Mouse (Mus musculus): ENCODE measurements around the gene Dpf1. TPM values are rescaled to one million over a fixed set of nuclear protein-coding genes. Genes with fewer than 3 reads are reported as not detected.

Gene Dpf1
- polyA plus RNA-seq, 1 experiment, result 0.06 TPM

- Histone ChIP-seq H3K4me1 (ENCODE audit: control insufficient read depth, insufficient read depth, insufficient read length) (no peaks in the 10 kb centered on the region), H3K36me3 (ENCODE audit: control insufficient read depth, insufficient read depth, low read length) (no peaks in the 10 kb centered on the region; the same call in 1 of the 2 replicates), H3K27ac (ENCODE audit: insufficient read depth, low read length) (no peak overlapping the region), H3K27me3 (ENCODE audit: control insufficient read depth, insufficient read depth, low read length) (no peaks in the 10 kb centered on the region), H3K4me3 (ENCODE audit: extremely low read depth, insufficient read depth, insufficient read length) (no peak overlapping the region)
- WGBS, result 53% methylated on average over 14 of the region's 14 CpGs
- DNase-seq (ENCODE audit: low read depth in 1 of 2, low spot score in 2 of 2), result no peak
- no peak for TF ChIP-seq CTCF (IDR thresholded peaks at IDR 0.05; ENCODE audit: extremely low read depth, insufficient read depth, insufficient read length, insufficient replicate concordance)
Measured at GRCm38 (mm10) chr7:29338984-29339679, 35.4 kb downstream of the Dpf1 start.

DNA sequence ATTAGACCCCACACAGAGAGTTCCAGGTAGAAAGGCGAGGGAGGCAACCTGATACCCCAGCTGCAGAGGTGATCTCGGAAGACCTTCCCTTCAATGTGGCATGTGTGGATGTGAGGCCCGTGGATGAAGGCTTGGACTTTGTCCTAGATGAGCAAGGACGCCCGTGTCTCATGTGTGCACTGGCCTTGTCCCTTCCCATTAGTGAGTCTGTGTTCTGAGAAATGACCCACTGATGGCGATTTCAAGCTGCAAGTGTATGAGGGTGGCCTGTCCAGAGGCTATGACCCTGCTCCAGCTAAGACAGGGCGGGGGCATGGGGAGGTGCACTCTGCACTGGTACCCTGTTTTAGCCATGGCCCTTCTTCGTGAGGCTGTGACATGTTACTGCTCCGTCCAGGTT is 36.5 kb downstream of the Dpf1 start:
- 90% methylated on average over 9 of the region's 9 CpGs for WGBS
- no peak overlapping the region for H3K4me3 ChIP-seq (ENCODE audit: extremely low read depth, insufficient read depth, insufficient read length)
- DNase-seq (ENCODE audit: low read depth in 1 of 2, low spot score in 2 of 2), result no peak
- no peaks in the 10 kb centered on the region; the same call in 1 of the 2 replicates for H3K36me3 ChIP-seq (ENCODE audit: control insufficient read depth, insufficient read depth, low read length)
- H3K27ac ChIP-seq (ENCODE audit: insufficient read depth, low read length), result no peak overlapping the region
- H3K4me1 ChIP-seq (ENCODE audit: control insufficient read depth, insufficient read depth, insufficient read length), result no peaks in the 10 kb centered on the region
- TF ChIP-seq POLR2A (IDR thresholded peaks at IDR 0.05; ENCODE audit: low read depth, low read length) (no peak), CTCF (IDR thresholded peaks at IDR 0.05; ENCODE audit: extremely low read depth, insufficient read depth, insufficient read length, insufficient replicate concordance) (no peak)
- H3K27me3 ChIP-seq (ENCODE audit: control insufficient read depth, insufficient read depth, low read length), result no peaks in the 10 kb centered on the region

DNA sequence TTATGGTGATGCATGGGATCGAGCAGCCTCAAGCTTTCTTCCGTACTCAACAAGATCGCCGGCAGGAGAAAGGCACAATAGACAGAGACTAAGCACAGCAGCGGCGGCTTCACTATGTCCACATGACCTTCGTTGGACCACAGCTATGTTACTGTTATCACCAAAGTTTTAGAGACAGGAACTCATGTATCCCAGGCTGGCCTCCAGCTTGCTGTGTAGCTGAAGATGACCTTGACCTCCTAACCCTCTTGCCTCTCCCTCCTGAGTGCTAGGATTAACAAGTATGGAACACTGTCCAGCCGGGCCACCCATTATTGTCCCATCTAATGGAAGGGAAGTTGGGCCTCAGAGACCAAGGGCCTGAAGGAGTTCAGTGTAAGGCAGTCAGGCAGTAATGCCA is 37.1 kb downstream of the Dpf1 start:
- no peak overlapping the region for H3K4me3 ChIP-seq (ENCODE audit: extremely low read depth, insufficient read depth, insufficient read length)
- DNase-seq (ENCODE audit: low read depth in 1 of 2, low spot score in 2 of 2), result no peak
- no peaks in the 10 kb centered on the region; the same call in 1 of the 2 replicates for H3K36me3 ChIP-seq (ENCODE audit: control insufficient read depth, insufficient read depth, low read length)
- TF ChIP-seq CTCF (IDR thresholded peaks at IDR 0.05; ENCODE audit: extremely low read depth, insufficient read depth, insufficient read length, insufficient replicate concordance) (no peak), POLR2A (IDR thresholded peaks at IDR 0.05; ENCODE audit: low read depth, low read length) (no peak)
- H3K27me3 ChIP-seq (ENCODE audit: control insufficient read depth, insufficient read depth, low read length), result no peaks in the 10 kb centered on the region
- WGBS, result 88% methylated on average over 8 of the region's 8 CpGs
- H3K27ac ChIP-seq (ENCODE audit: insufficient read depth, low read length), result no peak overlapping the region
- no peaks in the 10 kb centered on the region for H3K4me1 ChIP-seq (ENCODE audit: control insufficient read depth, insufficient read depth, insufficient read length)

GRCm38 (mm10) chr7:29341722-29342121 is 38.0 kb downstream of the Dpf1 start:
- TF ChIP-seq CTCF (IDR thresholded peaks at IDR 0.05; ENCODE audit: extremely low read depth, insufficient read depth, insufficient read length, insufficient replicate concordance) (no peak), POLR2A (IDR thresholded peaks at IDR 0.05; ENCODE audit: low read depth, low read length) (no peak)
- no peaks in the 10 kb centered on the region for H3K27me3 ChIP-seq (ENCODE audit: control insufficient read depth, insufficient read depth, low read length)
- no peaks in the 10 kb centered on the region; the same call in 1 of the 2 replicates for H3K36me3 ChIP-seq (ENCODE audit: control insufficient read depth, insufficient read depth, low read length)
- H3K4me3 ChIP-seq (ENCODE audit: extremely low read depth, insufficient read depth, insufficient read length), result no peak overlapping the region
- no peak overlapping the region for H3K27ac ChIP-seq (ENCODE audit: insufficient read depth, low read length)
- no peak for DNase-seq (ENCODE audit: low read depth in 1 of 2, low spot score in 2 of 2)
- no peaks in the 10 kb centered on the region for H3K4me1 ChIP-seq (ENCODE audit: control insufficient read depth, insufficient read depth, insufficient read length)
- WGBS, result 85% methylated on average over 12 of the region's 12 CpGs

GRCm38 (mm10) chr7:29342489-29343092 is 38.8 kb downstream of the Dpf1 start:
- Histone ChIP-seq H3K4me3 (ENCODE audit: extremely low read depth, insufficient read depth, insufficient read length) (no peak overlapping the region), H3K36me3 (ENCODE audit: control insufficient read depth, insufficient read depth, low read length) (no peaks in the 10 kb centered on the region; the same call in 1 of the 2 replicates), H3K27me3 (ENCODE audit: control insufficient read depth, insufficient read depth, low read length) (no peaks in the 10 kb centered on the region), H3K4me1 (ENCODE audit: control insufficient read depth, insufficient read depth, insufficient read length) (no peaks in the 10 kb centered on the region), H3K27ac (ENCODE audit: insufficient read depth, low read length) (no peak overlapping the region)
- DNase-seq (ENCODE audit: low read depth in 1 of 2, low spot score in 2 of 2), result no peak
- no peak for TF ChIP-seq CTCF (IDR thresholded peaks at IDR 0.05; ENCODE audit: extremely low read depth, insufficient read depth, insufficient read length, insufficient replicate concordance)
- no peak for TF ChIP-seq POLR2A (IDR thresholded peaks at IDR 0.05; ENCODE audit: low read depth, low read length)
- 63% methylated on average over 8 of the region's 8 CpGs for WGBS

DNA sequence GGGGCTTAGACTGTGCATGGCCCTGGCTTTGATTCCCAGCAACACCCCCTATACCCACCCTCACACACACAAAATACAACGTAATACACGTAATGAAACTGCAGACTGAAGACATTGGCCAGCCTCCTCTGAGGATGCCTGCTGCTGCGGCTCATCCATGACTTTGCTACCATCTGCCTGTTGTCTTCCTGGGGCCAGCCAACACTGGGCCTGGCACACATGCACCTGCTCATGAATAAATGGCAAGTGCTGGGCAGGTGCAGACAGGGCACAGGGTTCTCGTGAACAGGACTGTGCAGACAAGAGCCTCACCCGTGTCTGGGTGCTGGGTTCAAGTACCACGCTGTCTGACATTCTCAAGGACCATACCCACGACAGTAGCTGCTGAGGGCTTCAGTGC is 40.0 kb downstream of the Dpf1 start:
- WGBS, result 90% methylated on average over 7 of the region's 7 CpGs
- Histone ChIP-seq H3K36me3 (ENCODE audit: control insufficient read depth, insufficient read depth, low read length) (peaks cover 6% of the 10 kb centered on the region), H3K4me1 (ENCODE audit: control insufficient read depth, insufficient read depth, insufficient read length) (no peaks in the 10 kb centered on the region), H3K27me3 (ENCODE audit: control insufficient read depth, insufficient read depth, low read length) (no peaks in the 10 kb centered on the region), H3K4me3 (ENCODE audit: extremely low read depth, insufficient read depth, insufficient read length) (no peak overlapping the region), H3K27ac (ENCODE audit: insufficient read depth, low read length) (no peak overlapping the region)
- DNase-seq (ENCODE audit: low read depth in 1 of 2, low spot score in 2 of 2), result no peak
- no peak for TF ChIP-seq POLR2A (IDR thresholded peaks at IDR 0.05; ENCODE audit: low read depth, low read length)
- no peak for TF ChIP-seq CTCF (IDR thresholded peaks at IDR 0.05; ENCODE audit: extremely low read depth, insufficient read depth, insufficient read length, insufficient replicate concordance)

DNA sequence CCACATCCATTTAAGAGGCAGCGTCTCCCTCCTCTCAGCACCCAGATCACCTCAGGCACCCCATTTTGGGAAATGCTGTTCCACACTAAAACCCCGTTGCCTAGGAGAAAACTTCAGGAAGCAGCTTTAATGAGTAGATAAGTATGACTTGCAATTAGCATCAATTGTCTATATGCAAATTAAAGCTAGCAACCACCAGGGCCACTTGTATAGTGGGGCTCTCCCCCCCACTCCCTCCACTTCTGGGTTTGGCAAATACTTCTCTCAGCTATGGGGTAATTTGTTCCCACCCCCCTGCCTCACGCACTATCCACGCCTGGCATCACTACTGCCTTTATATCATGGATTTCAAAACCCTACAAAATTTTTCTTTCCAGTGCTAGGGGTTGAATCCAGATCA is 41.8 kb downstream of the Dpf1 start:
- Histone ChIP-seq H3K4me1 (ENCODE audit: control insufficient read depth, insufficient read depth, insufficient read length) (no peaks in the 10 kb centered on the region), H3K36me3 (ENCODE audit: control insufficient read depth, insufficient read depth, low read length) (peaks cover 11% of the 10 kb centered on the region), H3K27ac (ENCODE audit: insufficient read depth, low read length) (no peak overlapping the region), H3K4me3 (ENCODE audit: extremely low read depth, insufficient read depth, insufficient read length) (no peak overlapping the region), H3K27me3 (ENCODE audit: control insufficient read depth, insufficient read depth, low read length) (no peaks in the 10 kb centered on the region)
- 91% methylated on average over 4 of the region's 4 CpGs for WGBS
- DNase-seq (ENCODE audit: low read depth in 1 of 2, low spot score in 2 of 2), result no peak
- TF ChIP-seq POLR2A (IDR thresholded peaks at IDR 0.05; ENCODE audit: low read depth, low read length) (no peak), CTCF (IDR thresholded peaks at IDR 0.05; ENCODE audit: extremely low read depth, insufficient read depth, insufficient read length, insufficient replicate concordance) (no peak)

Measured in spleen, adult 2 months (tissue).